Mouse (Mus musculus) liver, embryonic 13.5 days (tissue): Measurements from ENCODE around the gene Nup35. TPM values are rescaled to one million over a fixed set of nuclear protein-coding genes. Genes with fewer than 3 reads are reported as not detected.

Source experiments
- ATAC-seq: fragments of 200-750 bp; cut with Nextera tagmentation; 2 replicates; pipeline ENCODE4 v1.8.0; 2017; ENCODE audit warnings: low read depth, mild to moderate bottlenecking, moderate number of reproducible peaks, moderate library complexity
- DNase-seq: peaks from one replicate; pipeline ENCODE4 v3.0.0; 2022
- H3K27ac ChIP-seq: fragments of 300-500 bp; sonication (generic); 2 replicates; pipeline ENCODE4 v1.5.1; 2015; ENCODE audit warnings: moderate library complexity, mild to moderate bottlenecking, inconsistent platforms
- H3K27me3 ChIP-seq: fragments of 300-500 bp; sonication (generic); 2 replicates; pipeline ENCODE4 v1.6.1; 2015; ENCODE audit warnings: mild to moderate bottlenecking, inconsistent platforms
- H3K36me3 ChIP-seq: fragments of 300-500 bp; sonication (generic); 2 replicates; pipeline ENCODE4 v1.6.1; 2015; ENCODE audit warnings: mild to moderate bottlenecking, inconsistent platforms
- H3K4me1 ChIP-seq: fragments of 300-500 bp; sonication (generic); replicated peaks from 2 replicates; pipeline ENCODE4 v1.6.1; 2015; ENCODE audit warnings: inconsistent platforms
- H3K4me2 ChIP-seq: fragments of 300-500 bp; sonication (generic); 2 replicates; pipeline ENCODE4 v1.6.1; 2015; ENCODE audit warnings: inconsistent platforms, mild to moderate bottlenecking, moderate library complexity
- H3K4me3 ChIP-seq: fragments of 300-500 bp; sonication (generic); replicated peaks from 2 replicates; pipeline ENCODE4 v1.5.1; 2015; ENCODE audit warnings: mild to moderate bottlenecking, inconsistent platforms
- H3K9ac ChIP-seq: fragments of 300-500 bp; sonication (generic); 2 replicates; pipeline ENCODE4 v1.6.1; 2015; ENCODE audit warnings: mild to moderate bottlenecking, inconsistent platforms
- H3K9me3 ChIP-seq: fragments of 300-500 bp; sonication (generic); replicated peaks from 2 replicates; pipeline ENCODE4 v1.6.1; 2016; ENCODE audit warnings: inconsistent platforms
- WGBS: fragments of 180-500 bp; shearing (Covaris S2); methylation state at CpG from one replicate; pipeline ENCODE4 v1.1.7; 2015; ENCODE audit not compliant: insufficient replicate concordance; 5-methylcytosine and 5-hydroxymethylcytosine counted together
- polyA plus RNA-seq: library from polyadenylated mRNA; unstranded; fragments of >200 nt; fragmentation: Nextera tagmentation; extraction: Ambion mirVana; gene quantifications from 2 replicates; pipeline ENCODE4 v1.2.1, GENCODE M21; 2015

The Nup35 gene
- polyA plus RNA-seq, 1 experiment from 2014 or later: 41.5 TPM

- Histone ChIP-seq H3K4me2 (no peak overlapping the region), H3K36me3 (no peaks in the 10 kb centered on the region), H3K9me3 (no peaks in the 10 kb centered on the region), H3K9ac (no peak overlapping the region), H3K4me1 (no peaks in the 10 kb centered on the region), H3K27me3 (no peaks in the 10 kb centered on the region), H3K4me3 (no peak overlapping the region), H3K27ac (no peak overlapping the region)
- WGBS: 70% methylated on average over 3 of the region's 3 CpGs
- no peak for DNase-seq
- no peak for ATAC-seq
Observed at GRCm38 (mm10) chr2:80599850-80600249, 17.2 kb upstream of the Nup35 start.

- no peaks in the 10 kb centered on the region for H3K9me3 ChIP-seq
- no peak overlapping the region for H3K4me2 ChIP-seq
- H3K36me3 ChIP-seq: no peaks in the 10 kb centered on the region
- H3K27me3 ChIP-seq: no peaks in the 10 kb centered on the region
- DNase-seq: no peak
- no peak overlapping the region for H3K9ac ChIP-seq
- ATAC-seq: no peak
- no peak overlapping the region for H3K4me3 ChIP-seq
- no peak overlapping the region for H3K27ac ChIP-seq
- H3K4me1 ChIP-seq: no peaks in the 10 kb centered on the region
Observed at GRCm38 (mm10) chr2:80600611-80601010, 16.4 kb upstream of the Nup35 start.

- no peak overlapping the region for H3K4me3 ChIP-seq
- no peaks in the 10 kb centered on the region for H3K9me3 ChIP-seq
- ATAC-seq: no peak
- no peaks in the 10 kb centered on the region for H3K36me3 ChIP-seq
- H3K4me1 ChIP-seq: no peaks in the 10 kb centered on the region
- H3K9ac ChIP-seq: no peak overlapping the region
- WGBS: 79% methylated on average over 13 of the region's 13 CpGs
- no peaks in the 10 kb centered on the region for H3K27me3 ChIP-seq
- H3K4me2 ChIP-seq: no peak overlapping the region
- DNase-seq: no peak
- H3K27ac ChIP-seq: no peak overlapping the region
Observed at GRCm38 (mm10) chr2:80602756-80603155, 14.3 kb upstream of the Nup35 start.

GRCm38 (mm10) chr2:80603771-80604426, 13.1 kb upstream of the Nup35 start:
- ATAC-seq: no peak
- H3K36me3 ChIP-seq: no peaks in the 10 kb centered on the region
- H3K4me2 ChIP-seq: no peak overlapping the region
- H3K27ac ChIP-seq: no peak overlapping the region
- no peaks in the 10 kb centered on the region for H3K27me3 ChIP-seq
- no peaks in the 10 kb centered on the region for H3K9me3 ChIP-seq
- H3K9ac ChIP-seq: no peak overlapping the region
- DNase-seq: no peak
- 90% methylated on average over 19 of the region's 19 CpGs for WGBS
- no peak overlapping the region for H3K4me3 ChIP-seq
- H3K4me1 ChIP-seq: no peaks in the 10 kb centered on the region

GRCm38 (mm10) chr2:80612286-80612685, 4.8 kb upstream of the Nup35 start:
- Histone ChIP-seq H3K36me3 (no peaks in the 10 kb centered on the region), H3K27ac (no peak overlapping the region), H3K4me1 (no peaks in the 10 kb centered on the region), H3K27me3 (no peaks in the 10 kb centered on the region), H3K9me3 (no peaks in the 10 kb centered on the region), H3K9ac (no peak overlapping the region), H3K4me2 (no peak overlapping the region), H3K4me3 (no peak overlapping the region)
- DNase-seq (no peak), ATAC-seq (no peak)
- 45% methylated on average over 1 of the region's 1 CpGs for WGBS

- Histone ChIP-seq H3K36me3 (no peaks in the 10 kb centered on the region), H3K4me1 (peaks cover 4% of the 10 kb centered on the region), H3K9me3 (no peaks in the 10 kb centered on the region), H3K9ac (no peak overlapping the region), H3K4me2 (no peak overlapping the region), H3K27ac (no peak overlapping the region), H3K4me3 (no peak overlapping the region), H3K27me3 (no peaks in the 10 kb centered on the region)
- ATAC-seq (no peak), DNase-seq (no peak)
- 73% methylated on average over 2 of the region's 2 CpGs for WGBS
Observed at GRCm38 (mm10) chr2:80612796-80613195, 4.2 kb upstream of the Nup35 start.

- H3K27ac ChIP-seq: no peak overlapping the region
- 72% methylated on average over 3 of the region's 3 CpGs for WGBS
- H3K4me3 ChIP-seq: no peak overlapping the region
- no peaks in the 10 kb centered on the region for H3K27me3 ChIP-seq
- H3K9me3 ChIP-seq: no peaks in the 10 kb centered on the region
- no peaks in the 10 kb centered on the region for H3K36me3 ChIP-seq
- no peak overlapping the region for H3K9ac ChIP-seq
- H3K4me1 ChIP-seq: peaks cover 11% of the 10 kb centered on the region
- no peak overlapping the region for H3K4me2 ChIP-seq
- DNase-seq (no peak), ATAC-seq (no peak)
Observed at GRCm38 (mm10) chr2:80618991-80619390, 2.0 kb downstream of the Nup35 start.

GRCm38 (mm10) chr2:80621921-80622320, 4.9 kb downstream of the Nup35 start:
- H3K4me1 ChIP-seq: peaks cover 11% of the 10 kb centered on the region
- 82% methylated on average over 3 of the region's 3 CpGs for WGBS
- no peak overlapping the region for H3K4me2 ChIP-seq
- no peaks in the 10 kb centered on the region for H3K9me3 ChIP-seq
- no peak overlapping the region for H3K4me3 ChIP-seq
- no peak overlapping the region for H3K27ac ChIP-seq
- H3K27me3 ChIP-seq: no peaks in the 10 kb centered on the region
- no peak overlapping the region for H3K9ac ChIP-seq
- peaks cover 5% of the 10 kb centered on the region for H3K36me3 ChIP-seq
- DNase-seq: no peak
- ATAC-seq: no peak

GRCm38 (mm10) chr2:80624523-80624922, 7.5 kb downstream of the Nup35 start:
- no peaks in the 10 kb centered on the region for H3K4me1 ChIP-seq
- no peaks in the 10 kb centered on the region for H3K27me3 ChIP-seq
- no peak overlapping the region for H3K9ac ChIP-seq
- H3K36me3 ChIP-seq: peaks cover 5% of the 10 kb centered on the region
- H3K4me2 ChIP-seq: no peak overlapping the region
- ATAC-seq: no peak
- H3K4me3 ChIP-seq: no peak overlapping the region
- H3K27ac ChIP-seq: no peak overlapping the region
- no peaks in the 10 kb centered on the region for H3K9me3 ChIP-seq
- no peak for DNase-seq
- 76% methylated on average over 4 of the region's 4 CpGs for WGBS

- no peak overlapping the region for H3K4me2 ChIP-seq
- no peak overlapping the region for H3K27ac ChIP-seq
- H3K27me3 ChIP-seq: no peaks in the 10 kb centered on the region
- H3K9ac ChIP-seq: no peak overlapping the region
- H3K4me1 ChIP-seq: no peaks in the 10 kb centered on the region
- no peaks in the 10 kb centered on the region for H3K9me3 ChIP-seq
- no peak for ATAC-seq
- H3K4me3 ChIP-seq: no peak overlapping the region
- 73% methylated on average over 13 of the region's 13 CpGs for WGBS
- H3K36me3 ChIP-seq: no peaks in the 10 kb centered on the region
- DNase-seq: no peak
Observed at GRCm38 (mm10) chr2:80632336-80633026, 15.4 kb downstream of the Nup35 start.

- DNase-seq: peak; percentile 83
- Histone ChIP-seq H3K27me3 (no peaks in the 10 kb centered on the region), H3K4me2 (peak overlapping the region; percentile 69), H3K4me3 (peak overlapping the region; percentile 92), H3K27ac (peak overlapping the region; percentile 84), H3K36me3 (peaks cover 17% of the 10 kb centered on the region), H3K4me1 (peaks cover 12% of the 10 kb centered on the region), H3K9ac (peak overlapping the region; percentile 86), H3K9me3 (no peaks in the 10 kb centered on the region)
- ATAC-seq: peak; percentile 96
- WGBS: under 1% methylated on average over 45 of the region's 45 CpGs
Observed at GRCm38 (mm10) chr2:80638364-80639241, 21.6 kb downstream of the Nup35 start.
